Mouse (Mus musculus): ENCODE data around the gene Ccdc57. TPM values are rescaled to one million over a fixed set of nuclear protein-coding genes. Genes with fewer than 3 reads are reported as not detected.
"Not testable (repeated sequence)": the region's sequence is repeated elsewhere in the genome, so short reads cannot be mapped to it uniquely, and the experiment has no call there.

Ccdc57 gene
- total RNA-seq, 2 experiments from 2014 or later: 8.5 to 9.5 TPM

GRCm38 (mm10) chr11:120853788-120854187 is 78.9 kb downstream of the Ccdc57 start:
- no peak for DNase-seq (ENCODE audit: extremely low spot score in 1 of 2, low spot score in 2 of 2)
- intact Hi-C loops (cut with DNase I): no loop called here
- no peak for TF ChIP-seq CTCF (IDR thresholded peaks at IDR 0.05)
- Histone ChIP-seq H3K27ac (no peak overlapping the region), H3K4me3 (no peak overlapping the region)

- no peak for DNase-seq (ENCODE audit: extremely low spot score in 1 of 2, low spot score in 2 of 2)
- intact Hi-C loops (cut with DNase I): no loop called here
- Histone ChIP-seq H3K27ac (no peak overlapping the region), H3K4me3 (no peak overlapping the region)
- no peak for TF ChIP-seq CTCF (IDR thresholded peaks at IDR 0.05)
Observed at GRCm38 (mm10) chr11:120853158-120853557, 79.5 kb downstream of the Ccdc57 start.

DNA sequence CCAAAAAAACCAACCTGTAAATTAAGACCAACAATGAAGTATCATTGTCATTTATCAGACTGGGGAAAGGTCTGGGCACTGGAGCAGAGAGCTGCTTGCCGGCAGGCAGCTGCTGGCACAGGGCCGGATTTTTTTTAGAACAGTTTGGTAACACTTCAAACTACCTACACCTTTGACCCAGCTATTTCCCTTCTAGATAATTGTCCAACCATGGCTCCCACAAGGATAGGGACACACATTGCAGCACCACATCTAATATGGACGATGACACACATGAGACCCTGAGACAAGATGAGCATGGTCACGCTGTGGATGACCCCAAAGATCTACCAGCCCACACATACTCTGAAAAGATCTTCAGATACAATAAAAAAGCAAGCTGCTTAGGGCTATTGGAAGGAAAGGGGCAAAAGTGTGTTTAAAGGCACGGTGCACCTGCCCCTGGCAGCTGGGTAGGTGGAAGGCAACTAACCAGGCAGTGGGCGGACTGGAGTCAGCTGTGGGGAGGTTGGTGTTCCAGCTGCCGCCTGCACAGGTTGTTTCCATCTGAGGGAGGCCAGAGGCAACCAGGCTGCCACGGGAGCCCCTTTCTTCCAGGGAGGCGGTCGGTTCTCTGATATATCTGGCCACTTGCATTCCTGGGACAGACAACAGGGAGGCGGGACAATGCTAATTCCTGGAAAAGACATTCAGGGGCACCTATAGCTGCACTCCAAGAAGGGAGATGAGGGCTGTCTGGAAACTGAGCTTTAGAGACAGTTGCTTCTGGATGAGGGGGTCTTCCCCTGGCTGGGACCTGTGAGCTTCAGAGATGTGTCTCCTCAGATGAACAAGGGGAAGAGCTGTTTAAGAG is 80.4 kb downstream of the Ccdc57 start:
- TF ChIP-seq CTCF (IDR thresholded peaks at IDR 0.05): no peak
- intact Hi-C loops (cut with DNase I): no loop called here
- no peak for DNase-seq (ENCODE audit: extremely low spot score in 1 of 2, low spot score in 2 of 2)
- H3K27ac ChIP-seq: no peak overlapping the region
- H3K4me3 ChIP-seq: no peak overlapping the region

DNA sequence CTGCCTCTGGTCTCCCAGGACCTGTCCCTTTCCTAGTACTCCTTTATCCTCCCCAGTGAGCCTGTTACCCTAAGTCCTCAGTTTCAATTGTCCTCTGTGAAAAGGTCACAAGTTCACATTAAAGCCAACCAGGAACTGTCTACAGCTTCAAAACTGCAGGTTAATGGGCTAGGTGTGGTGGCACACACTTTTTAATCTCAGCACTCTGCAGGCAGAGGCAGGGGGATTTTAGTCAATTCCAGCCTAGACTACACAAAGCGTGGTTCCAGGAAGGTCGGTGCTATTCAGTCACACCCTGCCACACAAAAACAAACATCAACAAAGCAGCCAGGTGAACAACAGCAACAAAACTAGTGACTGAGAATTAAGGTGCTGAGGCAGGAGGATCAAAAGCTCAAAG is 81.1 kb downstream of the Ccdc57 start:
- Histone ChIP-seq H3K27ac (no peak overlapping the region), H3K4me3 (no peak overlapping the region)
- no peak for DNase-seq (ENCODE audit: extremely low spot score in 1 of 2, low spot score in 2 of 2)
- TF ChIP-seq CTCF (IDR thresholded peaks at IDR 0.05): no peak
- intact Hi-C loops (cut with DNase I): no loop called here

GRCm38 (mm10) chr11:120851132-120851531 is 81.5 kb downstream of the Ccdc57 start:
- Histone ChIP-seq H3K4me3 (no peak overlapping the region), H3K27ac (no peak overlapping the region)
- DNase-seq (ENCODE audit: extremely low spot score in 1 of 2, low spot score in 2 of 2): no peak
- intact Hi-C loops (cut with DNase I): no loop called here
- TF ChIP-seq CTCF (IDR thresholded peaks at IDR 0.05): no peak

DNA sequence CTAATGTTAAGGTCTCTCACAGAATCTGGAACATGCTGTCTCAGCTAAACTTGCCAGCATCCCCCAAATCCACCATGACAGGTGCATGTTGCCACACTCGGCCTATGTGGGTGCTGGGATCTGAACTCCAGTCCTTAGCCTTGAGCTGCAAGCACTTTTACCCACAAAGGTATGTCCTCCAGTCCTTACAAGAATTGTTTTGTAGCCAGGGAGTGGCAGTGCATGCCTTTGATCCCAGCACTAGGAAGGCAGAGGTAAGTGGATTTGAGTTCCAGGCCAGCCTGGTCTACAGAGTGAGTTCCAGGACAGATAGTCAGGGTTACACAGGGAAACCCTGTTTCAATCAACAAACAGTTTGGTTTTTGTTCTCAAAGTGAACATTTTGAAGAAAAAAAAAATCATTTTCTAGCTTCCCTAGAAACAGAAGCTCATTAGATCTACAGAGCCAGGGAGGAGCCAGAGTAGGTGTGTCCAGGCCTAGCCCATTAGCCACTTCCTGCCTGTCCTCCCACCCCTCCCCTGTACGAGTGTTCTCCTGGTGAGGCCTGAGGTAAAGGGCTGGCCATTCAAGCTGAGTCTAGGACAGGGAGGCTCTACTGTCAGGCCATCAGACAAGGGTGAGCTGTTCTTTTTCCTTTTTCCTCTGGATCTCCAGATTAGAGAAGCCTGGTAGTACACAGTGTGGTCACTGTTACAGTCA is 82.2 kb downstream of the Ccdc57 start:
- no peak for TF ChIP-seq CTCF (IDR thresholded peaks at IDR 0.05)
- DNase-seq (ENCODE audit: extremely low spot score in 1 of 2, low spot score in 2 of 2): no peak
- intact Hi-C loops (cut with DNase I): no loop called here
- no peak overlapping the region for H3K4me3 ChIP-seq
- no peak overlapping the region for H3K27ac ChIP-seq

DNA sequence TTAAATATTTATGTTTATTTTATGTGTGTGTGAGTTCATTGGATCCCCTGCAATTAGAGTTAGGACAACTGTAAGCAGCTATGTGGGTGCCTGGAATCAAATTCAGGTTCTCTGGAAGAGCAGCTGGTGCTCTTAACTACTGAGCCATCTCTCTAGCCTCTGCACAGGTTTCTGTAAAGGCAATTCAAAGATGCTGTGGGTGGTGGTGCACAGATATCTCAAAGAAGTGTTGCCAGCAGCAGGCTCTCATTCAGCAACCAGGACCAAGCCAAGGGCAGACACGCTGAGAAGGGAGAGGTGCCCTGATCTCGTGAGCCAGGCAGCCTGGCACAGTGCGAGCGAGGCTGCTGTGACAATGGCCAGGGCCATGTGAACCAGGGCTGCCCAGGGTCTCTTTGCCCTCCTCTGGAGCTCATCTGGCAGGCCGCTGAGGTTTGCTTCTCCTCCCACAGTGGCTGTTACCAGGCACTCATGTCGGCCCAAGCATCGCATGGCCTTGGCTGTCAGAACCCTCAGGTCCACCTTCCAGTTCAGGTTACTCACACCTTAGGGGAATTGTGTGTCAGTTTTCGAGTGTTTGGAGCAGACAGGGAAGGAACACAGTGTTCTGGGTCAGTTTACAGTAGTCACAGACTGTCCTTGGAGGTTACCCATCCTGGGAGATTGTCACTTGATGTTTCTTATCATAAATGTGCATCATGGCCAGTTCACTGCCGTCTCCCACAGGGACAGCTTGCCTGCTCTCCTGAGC is 85.8 kb downstream of the Ccdc57 start:
- no peak overlapping the region for H3K4me3 ChIP-seq
- intact Hi-C loops (cut with DNase I): no loop called here
- H3K27ac ChIP-seq: peak overlapping the region; percentile 72
- DNase-seq (ENCODE audit: extremely low spot score in 1 of 2, low spot score in 2 of 2): no peak
- no peak for TF ChIP-seq CTCF (IDR thresholded peaks at IDR 0.05)

GRCm38 (mm10) chr11:120844329-120844728 is 88.3 kb downstream of the Ccdc57 start:
- no peak for TF ChIP-seq CTCF (IDR thresholded peaks at IDR 0.05)
- Histone ChIP-seq H3K4me3 (no peak overlapping the region), H3K27ac (no peak overlapping the region)
- intact Hi-C loops (cut with DNase I): no loop called here
- DNase-seq (ENCODE audit: extremely low spot score in 1 of 2, low spot score in 2 of 2): no peak

DNA sequence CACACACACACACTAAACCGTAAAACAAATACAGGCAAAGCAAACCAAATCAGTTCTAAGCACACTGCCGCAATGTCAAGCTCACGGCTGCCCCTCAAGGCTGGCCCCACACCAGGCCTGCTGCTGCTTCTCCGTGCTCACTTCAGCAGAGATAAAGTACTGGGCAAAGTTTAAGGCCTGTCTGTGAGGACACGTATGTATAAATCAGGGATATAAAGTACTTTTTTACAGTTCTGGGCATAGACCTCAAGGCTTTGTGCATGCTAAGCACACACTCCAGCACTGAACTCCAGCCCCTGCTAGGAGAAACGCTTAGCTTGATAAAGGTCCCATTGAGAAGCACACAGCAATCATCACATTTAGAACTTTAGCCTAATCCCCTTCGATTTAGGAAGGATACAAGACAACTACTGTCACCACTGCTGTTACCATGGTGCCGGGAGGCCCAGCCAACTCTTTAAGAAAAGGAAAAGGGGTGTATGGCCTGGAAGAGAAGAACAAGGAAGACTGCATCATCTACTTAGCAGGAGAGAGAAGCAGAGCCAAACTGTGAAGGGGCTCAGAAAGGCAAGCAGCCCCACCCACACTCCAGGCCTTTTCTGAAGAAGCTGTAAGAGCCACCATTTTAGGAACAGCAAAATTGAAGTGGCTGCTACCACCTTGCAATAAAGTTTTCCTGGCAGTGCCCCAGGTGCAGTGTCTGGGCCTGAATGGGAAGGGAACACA is 99.0 kb downstream of the Ccdc57 start:
- intact Hi-C loops (cut with DNase I): no loop called here
- H3K27ac ChIP-seq: no peak overlapping the region
- H3K4me3 ChIP-seq: no peak overlapping the region
- TF ChIP-seq CTCF (IDR thresholded peaks at IDR 0.05): no peak
- DNase-seq (ENCODE audit: extremely low spot score in 1 of 2, low spot score in 2 of 2): no peak

GRCm38 (mm10) chr11:120832962-120833361 is 99.7 kb downstream of the Ccdc57 start:
- intact Hi-C loops (cut with DNase I); H3K27ac ChIP-seq; H3K4me3 ChIP-seq; DNase-seq (ENCODE audit: extremely low spot score in 1 of 2, low spot score in 2 of 2): not testable (repeated sequence)

- intact Hi-C loops (cut with DNase I): no loop called here
- H3K4me3 ChIP-seq: no peak overlapping the region
- DNase-seq (ENCODE audit: extremely low spot score in 1 of 2, low spot score in 2 of 2): no peak
- no peak overlapping the region for H3K27ac ChIP-seq
- no peak for TF ChIP-seq CTCF (IDR thresholded peaks at IDR 0.05)
Observed at GRCm38 (mm10) chr11:120831659-120832440, 100.8 kb downstream of the Ccdc57 start.

Measured in left cerebral cortex, adult 2 months (tissue).